Mouse (Mus musculus): ENCODE measurements around the gene Tsn. TPM values are rescaled to one million over a fixed set of nuclear protein-coding genes. Genes with fewer than 3 reads are reported as not detected.

Tsn gene
- total RNA-seq (2021) = 100 to 1,000 TPM; 109 to 110 TPM
- long read RNA-seq, full-length matches to known transcripts = 97 of 126 reads
- long read RNA-seq, partial matches to known transcripts = 1 of 126 reads
- long read RNA-seq, other reads (novel, unspliced or antisense) = 28 of 126 reads

DNA sequence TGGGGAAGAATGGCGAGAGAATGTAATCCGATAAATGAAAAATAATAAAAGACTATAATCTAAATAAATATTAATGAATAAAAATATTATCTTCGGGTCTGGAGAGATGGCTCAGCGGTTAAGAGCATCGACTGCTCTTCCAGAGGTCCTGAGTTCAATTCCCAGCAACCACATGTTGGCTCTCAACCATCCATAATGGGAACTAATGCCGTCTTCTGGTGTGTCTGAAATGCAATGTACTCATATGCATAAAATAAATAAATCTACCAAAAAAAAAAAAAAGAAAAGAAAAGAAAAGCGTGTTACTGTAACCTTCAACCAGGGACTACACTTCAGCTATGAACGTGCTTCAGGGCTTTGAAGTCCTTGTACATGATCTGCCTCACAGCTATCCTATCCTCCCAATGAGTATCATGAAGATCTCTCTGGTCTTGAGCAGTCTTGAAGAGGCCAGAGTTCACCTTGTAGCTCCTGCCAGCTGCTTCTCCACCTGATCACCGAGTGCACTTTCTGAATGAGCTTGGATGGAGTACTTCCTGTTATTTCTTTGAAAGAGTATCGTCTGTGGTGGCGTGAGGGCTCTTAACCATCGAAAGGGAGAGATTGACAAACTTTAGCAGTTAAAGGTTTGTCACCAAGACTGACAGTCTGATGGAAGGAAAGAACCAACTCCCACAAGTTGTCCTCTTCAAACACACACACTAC is at the start of gene Tsn:
Tsn (minus strand) TSS at position 118 of the 705 bp plus-strand sequence.
- DNase-seq (ENCODE audit: low spot score in 2 of 2) = no peak

DNA sequence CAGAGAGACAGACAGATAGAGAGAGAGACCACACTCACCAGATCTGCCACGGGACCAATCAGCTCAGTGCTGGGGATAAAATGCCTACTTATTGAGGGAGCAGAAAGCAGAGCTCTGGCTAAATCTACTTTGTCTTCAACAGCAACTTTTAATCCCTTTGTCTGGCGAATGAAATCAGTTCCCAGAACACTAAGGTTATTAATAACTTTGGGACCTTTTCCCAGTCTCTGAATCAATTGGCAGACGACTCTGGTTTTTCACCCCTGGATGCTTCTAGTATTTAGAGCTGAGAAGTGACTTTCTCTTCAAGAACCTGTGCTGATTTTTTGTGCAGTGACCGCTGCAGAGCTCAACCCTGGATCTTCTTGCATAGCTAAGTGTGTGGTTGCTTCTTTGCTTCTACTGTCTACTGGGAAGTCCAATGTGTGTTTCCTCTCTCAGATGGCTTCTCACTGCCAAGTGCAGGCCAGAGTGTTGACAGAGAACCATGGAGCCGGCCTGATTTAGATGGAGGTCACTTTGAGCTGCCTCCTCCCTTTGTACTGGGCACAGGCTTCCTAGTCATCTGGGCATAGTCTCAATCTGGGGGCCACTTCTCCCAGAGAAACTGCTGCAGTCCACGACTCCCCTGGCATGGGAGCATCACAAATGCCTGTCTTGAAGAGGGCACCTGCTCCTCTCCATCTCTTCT is 47.7 kb upstream of the Tsn start:
- peak in 1 of 2 experiments; percentile 43 for DNase-seq (ENCODE audit: low spot score in 2 of 2)

DNA sequence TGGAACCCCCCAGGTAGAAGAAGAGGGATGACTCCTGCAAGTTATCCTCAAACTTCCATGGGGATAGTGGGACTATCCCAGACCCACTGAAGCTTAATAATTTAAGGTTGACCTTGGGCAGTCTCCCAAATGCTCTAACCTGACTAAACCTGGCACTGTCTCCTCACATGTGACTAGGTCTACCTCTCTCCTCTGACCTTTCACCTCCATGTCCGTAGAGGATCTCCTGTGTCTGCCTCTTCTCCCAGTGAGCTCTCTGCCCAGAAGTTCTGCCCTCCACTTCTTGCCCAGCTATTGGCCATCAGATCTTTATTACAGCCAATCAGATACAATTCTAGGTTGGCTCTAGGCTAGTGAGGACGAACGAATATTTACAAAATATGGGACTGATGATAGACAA is 38.4 kb upstream of the Tsn start:
- DNase-seq (ENCODE audit: low spot score in 2 of 2) = no peak

GRCm38 (mm10) chr1:118343649-118344435 is 32.3 kb upstream of the Tsn start:
- DNase-seq (ENCODE audit: low spot score in 2 of 2) = no peak

DNA sequence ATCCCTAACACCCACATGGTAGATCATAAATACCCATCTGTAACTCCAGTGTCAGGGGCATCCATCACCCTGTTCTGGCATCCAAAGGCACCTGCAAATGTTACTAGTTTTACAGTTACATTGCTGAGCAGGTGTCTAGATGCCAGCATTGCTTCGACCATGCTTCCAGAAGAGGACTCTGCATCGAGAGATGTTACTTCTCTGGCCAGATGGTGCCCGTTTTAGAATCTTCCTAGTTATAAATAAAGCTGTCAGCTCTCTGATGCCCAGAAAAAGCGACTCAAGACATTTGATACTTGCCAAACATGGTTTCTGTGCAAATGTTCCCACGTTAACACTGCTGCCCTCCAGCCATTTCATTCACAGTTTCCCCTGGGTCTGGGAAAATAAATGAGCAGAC is 26.4 kb upstream of the Tsn start:
- DNase-seq (ENCODE audit: low spot score in 2 of 2) = peak in 1 of 2 experiments; percentile 24

- no peak for DNase-seq (ENCODE audit: low spot score in 2 of 2)
Observed at GRCm38 (mm10) chr1:118335847-118336246, 24.3 kb upstream of the Tsn start.

DNA sequence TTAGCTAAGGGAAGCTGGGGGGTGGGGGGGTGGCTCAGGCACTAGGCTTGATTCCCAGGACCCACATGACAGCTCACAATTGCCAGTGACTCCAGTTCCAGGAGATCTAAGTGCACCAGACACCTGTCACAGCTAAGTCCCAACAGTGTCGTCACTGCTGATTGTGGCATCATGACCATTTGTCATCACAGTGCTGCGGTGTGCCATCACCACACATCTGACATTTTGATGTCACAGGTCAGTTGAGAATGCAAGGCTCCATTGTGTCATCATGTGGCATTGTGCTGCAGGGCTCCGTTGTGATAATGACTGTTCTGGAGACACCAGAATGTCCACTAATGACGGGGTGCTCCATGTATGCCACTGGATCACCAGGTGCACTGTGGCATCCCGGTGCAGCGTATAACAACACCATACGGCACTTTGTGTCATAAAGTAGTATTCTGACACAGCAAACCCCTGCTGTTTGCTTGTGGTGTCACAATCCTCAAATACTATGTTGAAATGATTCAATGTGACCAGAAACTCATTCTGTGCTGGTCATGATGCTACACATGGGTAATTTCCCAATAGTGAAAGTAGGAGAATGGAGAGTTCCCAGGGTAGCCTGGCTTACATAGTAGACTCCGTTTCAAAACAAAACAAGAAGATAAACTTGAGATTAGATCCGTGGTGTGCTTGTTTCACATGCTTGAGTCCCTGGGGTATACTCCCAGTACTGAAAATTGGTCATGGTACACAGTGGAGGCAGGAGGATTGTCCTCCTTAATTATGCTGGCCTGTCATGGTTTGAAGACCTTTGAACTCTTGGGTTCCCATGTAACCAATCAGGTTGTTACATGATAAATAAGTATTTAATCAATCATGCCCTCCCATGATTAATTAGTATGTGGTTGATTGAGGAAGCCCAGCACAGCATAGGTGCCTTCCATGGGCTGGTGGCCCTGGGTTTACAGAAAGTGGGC is 23.5 kb upstream of the Tsn start:
- DNase-seq (ENCODE audit: low spot score in 2 of 2) = no peak

- peak; percentile 91 to 97 for DNase-seq (ENCODE audit: low spot score in 2 of 2)
Observed at GRCm38 (mm10) chr1:118321661-118322201, 10.2 kb upstream of the Tsn start, which contains the start of gene Nifk. Nifk (plus strand) TSS chr1:118321839.

GRCm38 (mm10) chr1:118320696-118321095 is 9.2 kb upstream of the Tsn start:
- peak in 1 of 2 experiments; percentile 29 for DNase-seq (ENCODE audit: low spot score in 2 of 2)

GRCm38 (mm10) chr1:118310780-118311621 is 538 bp downstream of the Tsn start:
- peak; percentile 75 to 90 for DNase-seq (ENCODE audit: low spot score in 2 of 2)

GRCm38 (mm10) chr1:118297719-118298118 is 13.8 kb downstream of the Tsn start:
- no peak for DNase-seq (ENCODE audit: low spot score in 2 of 2)

GRCm38 (mm10) chr1:118296673-118297072 is 14.9 kb downstream of the Tsn start:
- DNase-seq (ENCODE audit: low spot score in 2 of 2) = no peak

DNA sequence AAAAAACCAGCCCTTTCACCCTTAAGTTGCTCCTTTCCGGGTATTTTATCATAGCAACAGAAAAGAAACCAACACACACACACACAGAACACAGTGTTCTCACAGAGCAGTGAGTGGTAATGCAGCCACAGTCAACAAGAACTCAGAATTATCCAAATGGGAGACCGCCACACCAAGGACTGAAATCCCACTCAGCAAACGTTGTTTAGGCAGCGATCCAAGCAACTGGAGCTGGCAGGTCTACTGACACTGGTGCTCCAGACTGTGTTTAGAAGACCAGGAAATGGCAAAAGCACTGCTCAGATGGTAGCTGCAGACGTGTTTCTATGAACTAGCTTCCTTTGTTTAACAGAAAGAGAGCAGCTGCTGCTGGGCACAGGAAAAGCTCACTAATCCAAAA is 16.7 kb downstream of the Tsn start:
- peak; percentile 7 to 49 for DNase-seq (ENCODE audit: low spot score in 2 of 2)

DNA sequence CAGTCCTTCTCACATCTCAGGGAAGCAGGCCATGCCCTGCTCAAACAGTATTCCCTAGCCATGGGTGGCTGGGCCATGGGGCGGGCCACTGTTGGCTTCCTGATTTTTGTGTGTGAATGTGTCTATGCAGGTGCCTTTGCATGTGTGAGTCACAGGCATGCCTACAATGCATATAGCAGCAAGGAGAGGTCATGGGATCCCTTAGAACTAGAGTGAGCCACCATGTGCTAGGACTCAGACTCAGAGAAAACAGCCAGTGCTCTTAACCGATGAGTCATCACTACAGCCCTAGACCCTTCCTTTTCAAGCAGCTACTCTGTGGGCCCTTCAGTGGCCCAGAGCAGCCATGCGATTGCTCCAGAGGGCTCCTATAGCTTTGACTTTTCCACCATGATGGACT is 17.3 kb downstream of the Tsn start:
- no peak for DNase-seq (ENCODE audit: low spot score in 2 of 2)

- DNase-seq (ENCODE audit: low spot score in 2 of 2) = no peak
Observed at GRCm38 (mm10) chr1:118292291-118292690, 19.2 kb downstream of the Tsn start.

DNA sequence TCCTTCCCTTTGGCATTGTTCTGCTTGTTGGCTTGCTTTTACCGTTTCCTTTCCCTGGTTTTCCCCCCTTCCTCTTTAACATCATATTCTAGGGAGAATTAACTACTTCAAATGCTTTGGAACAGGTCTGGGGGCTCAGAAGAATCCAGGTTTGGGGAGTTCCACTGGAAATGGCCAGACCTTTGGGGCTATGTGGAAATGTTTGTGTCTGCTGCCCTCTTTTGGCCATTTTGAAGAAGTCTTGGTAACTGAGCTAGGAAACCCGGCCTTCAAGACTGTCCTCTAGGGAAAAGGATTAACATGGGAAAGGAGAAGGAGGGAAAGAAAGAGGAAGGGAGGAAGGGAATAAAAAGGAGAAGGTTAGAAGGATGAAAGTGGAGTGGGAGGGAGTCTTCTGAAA is 36.4 kb downstream of the Tsn start:
- DNase-seq (ENCODE audit: low spot score in 2 of 2) = no peak

GRCm38 (mm10) chr1:118251931-118252330 is 59.6 kb downstream of the Tsn start:
- DNase-seq (ENCODE audit: low spot score in 2 of 2) = no peak
